Mouse (Mus musculus) mesoderm, embryonic 11.5 days (tissue): ENCODE measurements around the gene Nrp2.
A peak's percentile ranks its signal among the peaks of the same experiment; 100 is the strongest.

ENCODE experiments used
- DNase-seq: peaks from one replicate; pipeline ENCODE4 v3.0.0-alpha.2; 2012; ENCODE audit warnings: low read depth, low spot score

Nrp2 gene

GRCm38 (mm10) chr1:62704889-62705516, 1.9 kb downstream of the Nrp2 start:
- no peak for DNase-seq

DNA sequence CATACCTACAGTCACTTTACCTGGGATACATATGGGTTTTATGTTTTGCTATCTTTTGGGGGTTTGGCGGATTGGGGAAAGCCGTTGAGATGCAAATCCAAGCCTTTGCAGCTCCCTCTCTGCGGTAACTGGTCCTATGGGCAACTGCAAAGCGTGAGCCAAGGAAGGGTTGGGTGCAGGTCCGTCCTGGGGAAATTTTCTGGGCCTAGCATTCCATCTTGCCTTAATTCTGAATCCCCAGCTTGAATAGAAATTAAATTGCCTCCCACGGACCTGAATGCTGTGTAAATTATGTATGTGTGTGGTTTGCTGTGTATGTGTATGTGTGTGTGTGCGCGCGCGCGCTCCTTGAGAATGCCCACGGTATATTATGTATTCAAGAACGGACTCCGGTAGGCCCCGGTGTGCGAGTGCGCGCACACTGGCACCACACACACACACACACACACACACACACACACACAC, 2.5 kb downstream of the Nrp2 start:
- DNase-seq, result no peak

- peak; percentile 70 for DNase-seq
These were observed 3.3 kb downstream of the Nrp2 start for GRCm38 (mm10) chr1:62706085-62707021.

DNA sequence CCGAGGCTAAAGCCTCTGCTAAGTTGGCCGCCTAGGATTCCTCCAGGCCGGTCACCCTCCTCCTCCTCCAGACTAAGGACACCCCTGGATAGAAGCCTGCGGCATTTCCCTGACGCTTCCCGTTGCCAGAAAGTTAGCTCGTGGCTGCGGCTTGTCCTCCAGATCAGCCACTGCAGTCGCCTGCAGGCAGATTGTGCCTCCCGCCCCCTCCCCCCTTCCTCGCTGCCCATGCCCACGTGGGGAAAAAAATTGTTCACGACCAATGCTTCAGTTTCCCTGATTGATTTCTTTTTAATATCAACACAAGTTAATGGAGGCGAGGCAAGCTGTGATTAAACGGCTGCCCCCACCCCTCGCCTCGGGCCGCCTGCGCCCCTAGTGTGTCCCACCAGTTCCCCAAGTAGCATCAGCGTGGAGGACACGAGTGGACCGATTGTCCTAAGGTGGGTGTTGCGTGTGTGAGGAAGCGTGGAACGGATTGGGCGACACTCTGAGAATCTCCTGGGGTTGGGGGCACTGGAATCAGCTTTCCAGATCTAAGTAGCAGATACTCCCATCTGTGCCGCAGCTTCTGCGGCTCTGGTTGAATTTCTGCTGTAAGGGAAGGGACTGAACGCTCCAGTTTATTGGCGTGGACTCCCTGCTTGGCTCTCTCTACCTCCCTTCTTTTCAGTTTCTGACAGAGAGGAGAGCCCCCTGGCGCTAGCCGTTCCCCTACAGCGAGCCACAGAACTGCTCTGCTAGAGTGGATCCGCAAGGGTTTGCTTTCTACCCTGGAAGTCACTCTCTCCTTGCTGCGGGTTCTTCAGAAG, 4.2 kb downstream of the Nrp2 start:
- DNase-seq, result peak; percentile 58

- DNase-seq, result no peak
These were observed 5.1 kb downstream of the Nrp2 start for GRCm38 (mm10) chr1:62707913-62708860.

- no peak for DNase-seq
These were observed 6.8 kb downstream of the Nrp2 start for GRCm38 (mm10) chr1:62709770-62710335.

GRCm38 (mm10) chr1:62713021-62713676, 10.1 kb downstream of the Nrp2 start:
- no peak for DNase-seq

GRCm38 (mm10) chr1:62715004-62715403, 11.9 kb downstream of the Nrp2 start:
- DNase-seq, result no peak

DNA sequence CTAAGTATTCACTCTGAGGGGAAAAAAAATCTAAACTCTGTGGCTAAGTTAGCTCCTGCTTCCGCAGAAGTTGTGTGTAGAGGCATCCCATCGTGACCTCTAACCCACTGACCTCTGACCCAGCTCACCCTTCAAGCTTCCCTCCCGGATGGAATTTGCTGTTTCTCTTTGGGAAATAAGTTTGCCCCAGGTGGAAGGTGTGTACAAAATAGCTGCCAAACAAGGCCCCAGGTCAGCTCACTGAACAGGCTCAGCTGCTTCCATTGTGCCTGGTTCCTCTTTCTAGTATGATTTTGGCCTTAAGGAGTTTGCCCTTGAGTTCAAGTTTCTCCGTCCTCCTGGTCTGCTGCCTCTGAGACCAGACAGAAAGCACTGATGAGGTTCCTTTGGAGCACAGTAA, 12.6 kb downstream of the Nrp2 start:
- no peak for DNase-seq

GRCm38 (mm10) chr1:62716836-62717478, 13.9 kb downstream of the Nrp2 start:
- peak; percentile 52 for DNase-seq

DNA sequence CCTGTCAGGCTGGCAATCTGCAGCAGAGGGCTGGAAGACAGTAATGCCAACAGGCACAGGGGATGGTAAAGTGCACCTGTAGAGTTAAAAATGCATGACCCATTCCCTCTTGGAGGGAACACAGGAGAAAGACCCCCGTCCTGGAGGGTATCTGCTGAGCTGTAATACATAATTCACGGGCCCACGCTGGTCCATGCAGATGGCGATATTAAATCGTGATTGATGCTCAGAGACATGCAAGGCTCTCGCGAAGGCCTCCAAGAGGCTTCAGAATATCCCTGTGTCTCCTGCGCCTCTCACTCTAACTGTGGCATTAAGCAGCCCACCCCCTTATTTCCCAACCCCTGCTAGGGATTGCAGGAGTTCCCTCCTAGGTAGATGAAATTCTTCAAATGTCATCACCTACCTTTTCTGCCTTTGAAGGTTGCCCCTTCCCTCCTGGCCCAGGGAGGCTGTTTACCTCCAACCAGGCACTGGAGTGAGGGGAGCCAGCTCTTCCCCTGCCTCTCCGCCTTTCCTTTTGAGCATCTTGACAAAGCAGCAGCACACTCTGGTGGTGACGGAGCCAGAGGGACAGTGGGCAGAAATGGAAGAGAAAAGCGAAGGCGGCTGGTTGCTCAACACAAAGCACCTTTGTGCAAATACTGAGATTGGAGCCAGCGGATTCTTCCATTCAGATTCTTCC, 14.6 kb downstream of the Nrp2 start:
- DNase-seq, result peak; percentile 65

DNA sequence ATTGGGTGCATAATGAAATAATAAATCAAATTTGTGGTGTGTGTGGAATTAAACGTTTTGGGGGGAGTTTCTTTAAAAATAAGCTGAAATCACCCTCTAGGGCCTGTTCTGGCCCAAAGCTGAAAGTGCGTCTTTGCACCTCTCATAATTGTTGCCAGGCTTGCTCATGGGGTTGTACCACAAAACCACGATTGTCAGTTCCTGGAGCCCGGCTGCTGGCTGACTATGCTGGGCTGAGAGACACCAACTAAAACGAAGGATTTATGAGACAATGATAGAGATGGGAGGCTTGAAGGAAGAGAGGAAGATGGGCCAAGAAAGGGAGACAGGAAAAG, 15.1 kb downstream of the Nrp2 start:
- no peak for DNase-seq

DNA sequence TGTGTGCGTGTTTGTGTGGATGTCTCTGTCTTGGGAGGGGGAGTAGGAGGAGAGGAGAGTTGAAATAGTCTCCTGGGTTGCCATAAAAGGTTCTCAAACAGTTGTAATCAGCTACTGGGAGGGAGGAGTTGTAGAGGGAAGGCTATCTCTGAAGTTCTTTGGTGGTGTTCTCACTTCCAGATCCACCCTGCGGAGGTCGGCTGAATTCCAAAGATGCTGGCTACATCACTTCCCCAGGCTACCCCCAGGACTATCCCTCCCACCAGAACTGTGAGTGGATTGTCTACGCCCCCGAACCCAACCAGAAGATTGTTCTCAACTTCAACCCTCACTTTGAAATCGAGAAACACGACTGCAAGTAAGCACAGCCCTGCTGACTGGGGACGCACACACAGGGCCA, 15.7 kb downstream of the Nrp2 start:
- DNase-seq, result no peak

DNA sequence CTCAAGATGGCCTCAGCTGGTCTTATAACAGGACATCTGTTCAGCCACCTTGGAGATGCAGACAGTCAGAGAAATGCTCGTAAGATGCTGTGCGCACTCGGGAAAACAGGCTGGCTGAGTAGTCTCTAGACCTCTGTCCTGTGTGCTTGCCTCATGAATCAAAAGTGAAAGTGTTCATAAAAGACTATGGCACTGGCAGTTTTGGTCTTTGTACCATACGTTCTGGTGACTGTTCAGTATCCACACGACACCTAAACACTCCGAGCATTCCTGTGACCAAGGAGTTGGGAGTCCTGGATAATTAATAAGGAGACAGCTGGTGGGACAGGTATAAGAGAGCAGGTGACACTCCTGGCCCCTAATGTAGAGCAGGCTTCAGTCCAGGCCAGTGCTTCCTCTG, 16.7 kb downstream of the Nrp2 start:
- no peak for DNase-seq

DNA sequence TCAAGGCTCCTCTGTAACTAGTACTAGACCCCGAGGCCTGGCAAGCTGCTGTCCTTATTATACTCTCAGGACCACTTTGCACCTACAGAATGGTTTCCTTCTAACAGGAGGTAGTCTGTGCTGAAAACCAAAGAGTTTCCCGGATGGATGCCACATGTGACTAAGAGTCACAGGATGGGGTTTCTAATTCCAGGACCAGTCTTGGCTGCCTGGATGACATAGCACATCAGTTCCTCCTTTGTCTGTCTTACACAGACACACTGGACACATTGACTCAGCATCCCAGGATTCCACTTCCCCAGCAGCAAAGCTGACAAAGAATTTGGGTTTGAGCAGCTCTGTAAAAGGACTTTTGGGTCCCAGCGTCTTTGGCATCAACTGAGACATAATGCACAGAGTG, 17.1 kb downstream of the Nrp2 start:
- DNase-seq, result no peak

DNA sequence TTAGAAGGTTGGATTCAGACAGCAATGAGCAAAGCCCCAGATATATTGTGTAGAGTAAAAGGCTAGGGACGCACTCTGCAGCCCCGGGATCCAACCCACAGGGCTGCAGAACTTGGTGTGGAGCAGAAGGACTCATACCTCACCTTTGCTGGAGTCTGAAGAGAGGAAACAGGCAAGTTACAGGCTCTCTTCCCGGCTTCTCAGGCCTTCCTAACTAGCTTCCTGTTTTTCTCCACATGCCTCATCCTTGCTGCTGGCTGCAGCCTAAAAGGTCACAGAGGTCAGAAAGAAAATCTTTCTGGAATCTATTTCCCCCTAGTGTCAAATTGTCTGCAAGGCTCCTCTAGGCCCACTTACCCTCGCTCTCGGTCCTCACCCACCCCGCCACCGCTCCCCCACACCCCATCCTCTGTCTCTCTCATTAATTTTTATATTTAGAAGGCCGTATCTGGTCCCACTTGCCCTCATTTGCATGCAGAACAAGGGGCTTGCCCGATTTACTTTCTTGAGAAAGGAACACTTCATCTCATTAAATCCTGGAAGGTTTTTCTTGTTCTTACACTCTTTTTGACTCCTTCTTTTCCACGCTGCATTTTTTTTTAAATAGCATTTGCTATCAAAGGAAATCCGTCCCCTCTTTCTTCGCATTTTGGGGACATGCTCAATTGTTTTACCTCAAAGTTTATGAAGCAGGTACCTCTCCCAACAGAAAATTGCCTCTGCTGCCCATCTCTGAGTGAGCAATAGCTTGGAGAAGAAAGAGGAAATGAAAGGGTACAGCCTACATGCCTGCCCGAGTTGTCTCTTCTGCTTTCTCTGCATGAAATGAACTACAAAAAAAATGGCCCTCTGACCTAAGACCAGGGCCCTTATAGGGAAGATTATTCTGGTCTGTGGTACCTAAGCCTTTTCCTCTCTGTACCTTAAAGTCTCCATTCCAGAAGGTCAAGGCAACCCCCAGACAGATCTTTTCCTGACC, 17.9 kb downstream of the Nrp2 start:
- DNase-seq, result no peak

GRCm38 (mm10) chr1:62721706-62722187, 18.7 kb downstream of the Nrp2 start:
- DNase-seq, result no peak

GRCm38 (mm10) chr1:62722526-62722925, 19.4 kb downstream of the Nrp2 start:
- DNase-seq, result peak; percentile 48
